In genomic region chr7:45340669-45341068, GRCm38 (mm10) we compare ENCODE assay signal across 8 mouse cellular contexts. TPM values are rescaled to one million over a fixed set of nuclear protein-coding genes. Genes with fewer than 3 reads are reported as not detected.
DNase-seq lines count a peak whose midpoint lies in the region; ATAC-seq and TF ChIP-seq lines count a peak whose summit lies in the region.

No protein-coding gene starts in this region.

- H3K27me3 ChIP-seq in hindbrain, embryonic 10.5 days (ENCODE audit: insufficient read depth, poor library complexity, severe bottlenecking) = peaks cover 38% of the 10 kb centered on the region
- peaks cover 4% of the 10 kb centered on the region; the same call in 1 of the 2 replicates for H3K27me3 ChIP-seq in limb, embryonic 13.5 days
- peaks cover 4% of the 10 kb centered on the region for H3K27me3 ChIP-seq in midbrain, embryonic 11.5 days (ENCODE audit: control insufficient read depth, insufficient read depth, low read length)

- 0 out of 2 replicates have a peak, but pooled peaks have one; percentile 3 for TF ChIP-seq POLR2A in embryonic fibroblast, embryonic 13.5 days (IDR thresholded peaks at IDR 0.05; ENCODE audit: low read depth, low read length)

- WGBS in hindbrain, embryonic 10.5 days = under 1% methylated on average over 11 of the region's 11 CpGs
- WGBS in limb, embryonic 13.5 days = under 1% methylated on average over 11 of the region's 11 CpGs
- WGBS in midbrain, embryonic 11.5 days = under 1% methylated on average over 11 of the region's 11 CpGs

- H3K36me3 ChIP-seq in hindbrain, embryonic 10.5 days = peaks cover 8% of the 10 kb centered on the region; the same call in 1 of the 2 replicates
- no peaks in the 10 kb centered on the region for H3K36me3 ChIP-seq in limb, embryonic 13.5 days
- H3K36me3 ChIP-seq in midbrain, embryonic 11.5 days (ENCODE audit: control insufficient read depth, insufficient read depth, low read length) = no peaks in the 10 kb centered on the region

- peak overlapping the region; percentile 60 for H3K9ac ChIP-seq in limb, embryonic 13.5 days
- H3K9ac ChIP-seq in midbrain, embryonic 11.5 days (ENCODE audit: low read length) = no peak overlapping the region

- peak; percentile 25; the same call in 1 of the 2 replicates for ATAC-seq in limb, embryonic 13.5 days (ENCODE audit: low FRiP score, low read depth)
- ATAC-seq in midbrain, embryonic 11.5 days (ENCODE audit: low FRiP score) = no peak

- H3K27ac ChIP-seq in embryonic fibroblast, embryonic 13.5 days (ENCODE audit: insufficient read depth, low read length) = no peak overlapping the region
- H3K27ac ChIP-seq in hindbrain, embryonic 10.5 days = peak overlapping the region; percentile 87
- H3K27ac ChIP-seq in limb, embryonic 13.5 days = peak overlapping the region; percentile 44; the same call in 1 of the 2 replicates
- no peak overlapping the region for H3K27ac ChIP-seq in midbrain, embryonic 11.5 days (ENCODE audit: low read depth, low read length)

- H3K9me3 ChIP-seq in hindbrain, embryonic 10.5 days = no peaks in the 10 kb centered on the region
- no peaks in the 10 kb centered on the region for H3K9me3 ChIP-seq in limb, embryonic 13.5 days
- no peaks in the 10 kb centered on the region for H3K9me3 ChIP-seq in midbrain, embryonic 11.5 days (ENCODE audit: control insufficient read depth, low read length)

- no peak for TF ChIP-seq CTCF in embryonic fibroblast, embryonic 13.5 days (IDR thresholded peaks at IDR 0.05; ENCODE audit: borderline replicate concordance, insufficient read depth, low read length)

- H3K4me1 ChIP-seq in embryonic fibroblast, embryonic 13.5 days (ENCODE audit: control insufficient read depth, insufficient read depth, low read length) = no peaks in the 10 kb centered on the region
- peaks cover 49% of the 10 kb centered on the region for H3K4me1 ChIP-seq in hindbrain, embryonic 10.5 days (replicated peaks)
- H3K4me1 ChIP-seq in limb, embryonic 13.5 days = peaks cover 38% of the 10 kb centered on the region
- peaks cover 19% of the 10 kb centered on the region for H3K4me1 ChIP-seq in midbrain, embryonic 11.5 days (ENCODE audit: control insufficient read depth, insufficient read depth, low read length)

- peak overlapping the region; percentile 46 for H3K4me3 ChIP-seq in embryonic fibroblast, embryonic 13.5 days (ENCODE audit: insufficient read depth, low read length)
- peak overlapping the region; percentile 63 for H3K4me3 ChIP-seq in hindbrain, embryonic 10.5 days
- H3K4me3 ChIP-seq in limb, embryonic 13.5 days = peak overlapping the region; percentile 62
- peak overlapping the region; percentile 45 for H3K4me3 ChIP-seq in midbrain, embryonic 11.5 days (ENCODE audit: low read depth, low read length)

- DNase-seq in A20 (ENCODE audit: low read depth, low spot score) (peak; percentile 91), MEL-GATA-1-ER (ENCODE audit: extremely low read depth, low read depth) (peak; percentile 91)
- peak; percentile 69 for DNase-seq in hindbrain, embryonic 10.5 days (ENCODE audit: low spot score)
- peak; percentile 93 for DNase-seq in midbrain, embryonic 11.5 days (ENCODE audit: low spot score, missing footprints)
- DNase-seq in right cerebral cortex, postnatal 14 days = no peak
- no peak for DNase-seq in frontal cortex, adult 2 months (ENCODE audit: extremely low spot score in 1 of 2, low spot score in 1 of 2)

- peak overlapping the region; percentile 96 for H3K4me2 ChIP-seq in limb, embryonic 13.5 days (replicated peaks)
- peak overlapping the region; percentile 85 for H3K4me2 ChIP-seq in midbrain, embryonic 11.5 days

RNA-seq across cellular contexts. Expression of gene Hrc, which starts 5.6 kb away (rescaled TPM):
- polyA plus RNA-seq in embryonic fibroblast, embryonic 13.5 days (2011; ENCODE audit: insufficient read length, low read depth, missing spikeins) = not detected in 2 replicates
- polyA plus RNA-seq in hindbrain, embryonic 10.5 days (2016; fragmentation: Nextera tagmentation; extraction: Ambion mirVana) = 0.36 and 0.42 TPM in 2 replicates
- 3.9 and 4.3 TPM in 2 replicates for polyA plus RNA-seq in limb, embryonic 13.5 days (2015; fragmentation: Nextera tagmentation; extraction: Ambion mirVana)
- polyA plus RNA-seq in midbrain, embryonic 11.5 days (2014; fragmentation: Nextera tagmentation; extraction: Ambion mirVana) = 0.11 and 0.19 TPM in 2 replicates
- 0.60 and 0.61 TPM in 2 replicates for polyA plus RNA-seq in frontal cortex, adult 2 months (2012; rRNA removed)

RNA-seq across cellular contexts. Expression of gene Trpm4, which starts 7.1 kb away (rescaled TPM):
- polyA plus RNA-seq in embryonic fibroblast, embryonic 13.5 days (2011; ENCODE audit: insufficient read length, low read depth, missing spikeins) = 9.8 and 12.8 TPM in 2 replicates
- polyA plus RNA-seq in hindbrain, embryonic 10.5 days (2016; fragmentation: Nextera tagmentation; extraction: Ambion mirVana) = 10.5 and 12.5 TPM in 2 replicates
- polyA plus RNA-seq in limb, embryonic 13.5 days (2015; fragmentation: Nextera tagmentation; extraction: Ambion mirVana) = 15.8 and 19.6 TPM in 2 replicates
- polyA plus RNA-seq in midbrain, embryonic 11.5 days (2014; fragmentation: Nextera tagmentation; extraction: Ambion mirVana) = 4.4 and 6.1 TPM in 2 replicates
- 22.6 and 24.5 TPM in 2 replicates for polyA plus RNA-seq in frontal cortex, adult 2 months (2012; rRNA removed)

RNA-seq across cellular contexts. Expression of gene Ppfia3, which starts 26.1 kb away (rescaled TPM):
- polyA plus RNA-seq in embryonic fibroblast, embryonic 13.5 days (2011; ENCODE audit: insufficient read length, low read depth, missing spikeins) = 2.5 and 2.7 TPM in 2 replicates
- 8.4 and 12.9 TPM in 2 replicates for polyA plus RNA-seq in hindbrain, embryonic 10.5 days (2016; fragmentation: Nextera tagmentation; extraction: Ambion mirVana)
- 5.2 and 6.9 TPM in 2 replicates for polyA plus RNA-seq in limb, embryonic 13.5 days (2015; fragmentation: Nextera tagmentation; extraction: Ambion mirVana)
- polyA plus RNA-seq in midbrain, embryonic 11.5 days (2014; fragmentation: Nextera tagmentation; extraction: Ambion mirVana) = 7.7 and 8.1 TPM in 2 replicates
- polyA plus RNA-seq in frontal cortex, adult 2 months (2012; rRNA removed) = 114 and 126 TPM in 2 replicates

RNA-seq across cellular contexts. Expression of gene Lin7b, which starts 29.7 kb away (rescaled TPM):
- polyA plus RNA-seq in embryonic fibroblast, embryonic 13.5 days (2011; ENCODE audit: insufficient read length, low read depth, missing spikeins) = 2.3 TPM in 1 of 2 replicates, not detected in the other
- 0.89 and 1.5 TPM in 2 replicates for polyA plus RNA-seq in hindbrain, embryonic 10.5 days (2016; fragmentation: Nextera tagmentation; extraction: Ambion mirVana)
- 1.4 and 2.5 TPM in 2 replicates for polyA plus RNA-seq in limb, embryonic 13.5 days (2015; fragmentation: Nextera tagmentation; extraction: Ambion mirVana)
- 0.75 and 1.2 TPM in 2 replicates for polyA plus RNA-seq in midbrain, embryonic 11.5 days (2014; fragmentation: Nextera tagmentation; extraction: Ambion mirVana)
- polyA plus RNA-seq in frontal cortex, adult 2 months (2012; rRNA removed) = 241 and 267 TPM in 2 replicates

RNA-seq across cellular contexts. Expression of gene Snrnp70, which starts 54.9 kb away (rescaled TPM):
- polyA plus RNA-seq in embryonic fibroblast, embryonic 13.5 days (2011; ENCODE audit: insufficient read length, low read depth, missing spikeins) = 407 and 463 TPM in 2 replicates
- polyA plus RNA-seq in hindbrain, embryonic 10.5 days (2016; fragmentation: Nextera tagmentation; extraction: Ambion mirVana) = 223 and 271 TPM in 2 replicates
- polyA plus RNA-seq in limb, embryonic 13.5 days (2015; fragmentation: Nextera tagmentation; extraction: Ambion mirVana) = 262 and 283 TPM in 2 replicates
- 62.0 and 70.9 TPM in 2 replicates for polyA plus RNA-seq in midbrain, embryonic 11.5 days (2014; fragmentation: Nextera tagmentation; extraction: Ambion mirVana)
- polyA plus RNA-seq in frontal cortex, adult 2 months (2012; rRNA removed) = 854 and 909 TPM in 2 replicates

Comparison
In these comparisons a context has a peak if more than half of its experiments do, and no peak if none do; other contexts are left out.
1. DNase-seq: peak in A20 (single experiment), MEL-GATA-1-ER (single experiment), hindbrain, embryonic 10.5 days (single experiment) and midbrain, embryonic 11.5 days (single experiment); none in right cerebral cortex, postnatal 14 days (single experiment) and frontal cortex, adult 2 months (0 of 2).
2. H3K27ac ChIP-seq: peak in hindbrain, embryonic 10.5 days (single experiment) and limb, embryonic 13.5 days (single experiment); none in embryonic fibroblast, embryonic 13.5 days (single experiment) and midbrain, embryonic 11.5 days (single experiment).
3. Peak in every context shown above with its lines, with median percentiles within 50 percentile points of each other: H3K4me3 ChIP-seq.